8 mouse cellular contexts compared by ENCODE assay signal in genomic region chr13:100833640-100834002, GRCm38 (mm10). TPM values are rescaled to one million over a fixed set of nuclear protein-coding genes. Genes with fewer than 3 reads are reported as not detected.
A peak's percentile ranks its signal among the peaks of the same experiment; 100 is the strongest.
DNase-seq lines count a peak whose midpoint lies in the region; ATAC-seq and TF ChIP-seq lines count a peak whose summit lies in the region.

No protein-coding gene starts in this region.

- ATAC-seq in kidney, embryonic 14.5 days (ENCODE audit: low FRiP score, low TSS enrichment), result no peak
- ATAC-seq in embryonic facial prominence, embryonic 11.5 days (replicated peaks; ENCODE audit: insufficient number of reproducible peaks, low FRiP score, low TSS enrichment, low read depth), result no peak
- no peak for ATAC-seq in intestine, embryonic 15.5 days
- ATAC-seq in midbrain, postnatal 0 days (ENCODE audit: low FRiP score), result no peak
- ATAC-seq in erythroid progenitor cell, adult 5-6 weeks (replicated peaks; ENCODE audit: low FRiP score, poor library complexity, severe bottlenecking), result no peak

- no peak for TF ChIP-seq CTCF in midbrain, postnatal 0 days (IDR thresholded peaks at IDR 0.05)

- no peak overlapping the region for H3K9ac ChIP-seq in kidney, embryonic 14.5 days (ENCODE audit: low read depth, low read length)
- H3K9ac ChIP-seq in embryonic facial prominence, embryonic 11.5 days (replicated peaks; ENCODE audit: low read length), result no peak overlapping the region
- no peak overlapping the region for H3K9ac ChIP-seq in intestine, embryonic 15.5 days
- no peak overlapping the region for H3K9ac ChIP-seq in midbrain, postnatal 0 days (replicated peaks; ENCODE audit: low read length, poor library complexity, severe bottlenecking)

- no peaks in the 10 kb centered on the region for H3K27me3 ChIP-seq in kidney, embryonic 14.5 days (ENCODE audit: control insufficient read depth, insufficient read depth, low read length)
- no peaks in the 10 kb centered on the region for H3K27me3 ChIP-seq in embryonic facial prominence, embryonic 11.5 days (ENCODE audit: control insufficient read depth, insufficient read depth, low read length)
- H3K27me3 ChIP-seq in intestine, embryonic 15.5 days (replicated peaks), result no peaks in the 10 kb centered on the region
- H3K27me3 ChIP-seq in midbrain, postnatal 0 days (ENCODE audit: insufficient read depth, low read length), result no peaks in the 10 kb centered on the region

- peaks cover 16% of the 10 kb centered on the region for H3K4me1 ChIP-seq in kidney, embryonic 14.5 days (ENCODE audit: control insufficient read depth, insufficient read depth, low read length)
- peaks cover 2% of the 10 kb centered on the region; the same call in 1 of the 2 replicates for H3K4me1 ChIP-seq in embryonic facial prominence, embryonic 11.5 days (ENCODE audit: control insufficient read depth, insufficient read depth, low read length)
- peaks cover 8% of the 10 kb centered on the region for H3K4me1 ChIP-seq in intestine, embryonic 15.5 days (replicated peaks)
- H3K4me1 ChIP-seq in midbrain, postnatal 0 days (ENCODE audit: insufficient read depth, low read length), result no peaks in the 10 kb centered on the region

- H3K9me3 ChIP-seq in kidney, embryonic 14.5 days (ENCODE audit: control insufficient read depth, low read length), result no peaks in the 10 kb centered on the region
- no peaks in the 10 kb centered on the region for H3K9me3 ChIP-seq in embryonic facial prominence, embryonic 11.5 days (replicated peaks; ENCODE audit: control insufficient read depth, low read length)
- no peaks in the 10 kb centered on the region for H3K9me3 ChIP-seq in intestine, embryonic 15.5 days
- no peaks in the 10 kb centered on the region for H3K9me3 ChIP-seq in midbrain, postnatal 0 days (ENCODE audit: low read length)

- peak overlapping the region; percentile 85; the same call in 1 of the 2 replicates for H3K4me3 ChIP-seq in kidney, embryonic 14.5 days (ENCODE audit: low read length)
- H3K4me3 ChIP-seq in embryonic facial prominence, embryonic 11.5 days (ENCODE audit: low read depth, low read length), result peak overlapping the region; percentile 96; the same call in 1 of the 2 replicates
- peak overlapping the region; percentile 90; the same call in 1 of the 2 replicates for H3K4me3 ChIP-seq in intestine, embryonic 15.5 days (replicated peaks)
- peak overlapping the region; percentile 84 for H3K4me3 ChIP-seq in midbrain, postnatal 0 days (ENCODE audit: low read depth, low read length)

- no peak overlapping the region for H3K27ac ChIP-seq in kidney, embryonic 14.5 days (ENCODE audit: low read depth, low read length)
- H3K27ac ChIP-seq in embryonic facial prominence, embryonic 11.5 days (replicated peaks; ENCODE audit: low read depth, low read length), result no peak overlapping the region
- no peak overlapping the region for H3K27ac ChIP-seq in intestine, embryonic 15.5 days
- H3K27ac ChIP-seq in midbrain, postnatal 0 days (ENCODE audit: low read depth, low read length), result no peak overlapping the region

- H3K4me2 ChIP-seq in kidney, embryonic 14.5 days (replicated peaks; ENCODE audit: low read depth, low read length), result 0 out of 2 replicates have a peak overlapping the region, but pooled peaks have one; percentile 11
- no peak overlapping the region; the same call in 1 of the 2 replicates for H3K4me2 ChIP-seq in embryonic facial prominence, embryonic 11.5 days (ENCODE audit: low read depth, low read length)
- peak overlapping the region; percentile 38; the same call in 1 of the 2 replicates for H3K4me2 ChIP-seq in intestine, embryonic 15.5 days (replicated peaks)
- 0 out of 2 replicates have a peak overlapping the region, but pooled peaks have one; percentile 26 for H3K4me2 ChIP-seq in midbrain, postnatal 0 days (ENCODE audit: low read depth, low read length, poor library complexity, severe bottlenecking)

- DNase-seq in kidney, postnatal 36 days, result no peak
- no peak for DNase-seq in embryonic facial prominence, embryonic 11.5 days (ENCODE audit: low spot score)
- no peak for DNase-seq in midbrain, postnatal 0 days (ENCODE audit: low spot score)
- DNase-seq in cerebellum, postnatal 10 days, result no peak
- no peak for DNase-seq in cerebellum, postnatal 14 days

- 55% methylated on average over 6 of the region's 6 CpGs for WGBS in kidney, embryonic 14.5 days
- WGBS in embryonic facial prominence, embryonic 11.5 days, result 58% methylated on average over 6 of the region's 6 CpGs
- WGBS in intestine, embryonic 15.5 days, result 48% methylated on average over 6 of the region's 6 CpGs
- WGBS in midbrain, postnatal 0 days, result 52% methylated on average over 6 of the region's 6 CpGs

- H3K36me3 ChIP-seq in kidney, embryonic 14.5 days (ENCODE audit: control insufficient read depth, insufficient read depth, low read length), result no peaks in the 10 kb centered on the region; the same call in 1 of the 2 replicates
- no peaks in the 10 kb centered on the region for H3K36me3 ChIP-seq in embryonic facial prominence, embryonic 11.5 days (replicated peaks; ENCODE audit: control insufficient read depth, insufficient read depth, low read depth, low read length)
- H3K36me3 ChIP-seq in intestine, embryonic 15.5 days, result no peaks in the 10 kb centered on the region
- H3K36me3 ChIP-seq in midbrain, postnatal 0 days (ENCODE audit: insufficient read depth, low read length), result no peaks in the 10 kb centered on the region

RNA-seq across cellular contexts. Expression of gene Slc30a5, which starts 0.4 kb away (rescaled TPM):
- 33.9 and 65.9 TPM in 2 replicates for polyA plus RNA-seq in kidney, embryonic 14.5 days (2014; fragmentation: Nextera tagmentation; extraction: Ambion mirVana)
- 53.7 and 62.0 TPM in 2 replicates for polyA plus RNA-seq in embryonic facial prominence, embryonic 11.5 days (2014; fragmentation: Nextera tagmentation; extraction: Ambion mirVana)
- 68.7 and 68.9 TPM in 2 replicates for polyA plus RNA-seq in intestine, embryonic 15.5 days (2015; fragmentation: Nextera tagmentation; extraction: Ambion mirVana)
- 41.7 and 48.6 TPM in 2 replicates for total RNA-seq in midbrain, postnatal 0 days (2014; rRNA removed)
- polyA plus RNA-seq in midbrain, postnatal 0 days (2015; fragmentation: Nextera tagmentation; extraction: Ambion mirVana), result 21.7 and 22.3 TPM in 2 replicates
- 46.1 and 53.0 TPM in 2 replicates for total RNA-seq in erythroid progenitor cell, adult 5-6 weeks (2015; ENCODE audit: low replicate concordance)
- total RNA-seq in erythroid progenitor cell, adult 5-6 weeks (2017; ENCODE audit: low replicate concordance), result 33.9 and 47.9 TPM in 2 replicates

RNA-seq across cellular contexts. Expression of gene Ccnb1, which starts 47.3 kb away (rescaled TPM):
- 289 and 315 TPM in 2 replicates for polyA plus RNA-seq in kidney, embryonic 14.5 days (2014; fragmentation: Nextera tagmentation; extraction: Ambion mirVana)
- polyA plus RNA-seq in embryonic facial prominence, embryonic 11.5 days (2014; fragmentation: Nextera tagmentation; extraction: Ambion mirVana), result 388 and 419 TPM in 2 replicates
- 204 and 217 TPM in 2 replicates for polyA plus RNA-seq in intestine, embryonic 15.5 days (2015; fragmentation: Nextera tagmentation; extraction: Ambion mirVana)
- 12.7 and 22.5 TPM in 2 replicates for total RNA-seq in midbrain, postnatal 0 days (2014; rRNA removed)
- 11.5 and 11.7 TPM in 2 replicates for polyA plus RNA-seq in midbrain, postnatal 0 days (2015; fragmentation: Nextera tagmentation; extraction: Ambion mirVana)
- total RNA-seq in erythroid progenitor cell, adult 5-6 weeks (2015; ENCODE audit: low replicate concordance), result 339 and 351 TPM in 2 replicates
- total RNA-seq in erythroid progenitor cell, adult 5-6 weeks (2017; ENCODE audit: low replicate concordance), result 507 and 678 TPM in 2 replicates

RNA-seq across cellular contexts. Expression of gene Cenph, which starts 57.9 kb away (rescaled TPM):
- 49.7 and 59.4 TPM in 2 replicates for polyA plus RNA-seq in kidney, embryonic 14.5 days (2014; fragmentation: Nextera tagmentation; extraction: Ambion mirVana)
- polyA plus RNA-seq in embryonic facial prominence, embryonic 11.5 days (2014; fragmentation: Nextera tagmentation; extraction: Ambion mirVana), result 72.1 and 74.2 TPM in 2 replicates
- 30.8 and 31.4 TPM in 2 replicates for polyA plus RNA-seq in intestine, embryonic 15.5 days (2015; fragmentation: Nextera tagmentation; extraction: Ambion mirVana)
- total RNA-seq in midbrain, postnatal 0 days (2014; rRNA removed), result 0.71 and 2.2 TPM in 2 replicates
- polyA plus RNA-seq in midbrain, postnatal 0 days (2015; fragmentation: Nextera tagmentation; extraction: Ambion mirVana), result 4.3 and 4.4 TPM in 2 replicates
- 75.5 and 87.6 TPM in 2 replicates for total RNA-seq in erythroid progenitor cell, adult 5-6 weeks (2015; ENCODE audit: low replicate concordance)
- total RNA-seq in erythroid progenitor cell, adult 5-6 weeks (2017; ENCODE audit: low replicate concordance), result 44.6 and 60.3 TPM in 2 replicates

Comparison
In these comparisons a context has a peak if more than half of its experiments do, and no peak if none do; other contexts are left out.
1. RNA of gene Ccnb1, which starts 47.3 kb away (polyA plus RNA-seq): 388 to 419 TPM in embryonic facial prominence, embryonic 11.5 days, 289 to 315 TPM in kidney, embryonic 14.5 days and 204 to 217 TPM in intestine, embryonic 15.5 days; 11.5 to 11.7 TPM in midbrain, postnatal 0 days; every median in the first group is over 10 times any median in the second.
2. Peak in every context shown above with its lines, with median percentiles within 50 percentile points of each other: H3K4me3 ChIP-seq.